Mouse (Mus musculus) ES-E14 (cell line): Measurements from ENCODE around the gene Magi2. TPM values are rescaled to one million over a fixed set of nuclear protein-coding genes. Genes with fewer than 3 reads are reported as not detected.
"Not testable (repeated sequence)": the region's sequence is repeated elsewhere in the genome, so short reads cannot be mapped to it uniquely, and the experiment has no call there.

ENCODE experiments used
- DNase-seq: peaks from one replicate; pipeline ENCODE4 v3.0.0-alpha.2; 2013; ENCODE audit warnings: low read depth, low spot score
- H3K27ac ChIP-seq: 2 replicates; pipeline ENCODE4 v1.5.1; 2012; ENCODE audit warnings: low read depth, mild to moderate bottlenecking, low read length, moderate library complexity, mixed read lengths; ENCODE audit not compliant: poor library complexity, insufficient read depth, severe bottlenecking
- H3K36me3 ChIP-seq: 2 replicates; pipeline ENCODE4 v1.6.1; 2012; ENCODE audit warnings: mild to moderate bottlenecking, low read length, moderate library complexity, mixed read lengths; ENCODE audit not compliant: control insufficient read depth, poor library complexity, insufficient read depth, severe bottlenecking
- H3K4me1 ChIP-seq, 2 experiments: fragments of 150-350 bp in 1 of 2; sonication (generic) in 1 of 2; 2 replicates each; pipeline ENCODE4 v1.6.1; 2012; ENCODE audit warnings: low read length in 2 of 2, mild to moderate bottlenecking in 1 of 2, mixed read lengths in 1 of 2; ENCODE audit not compliant: control insufficient read depth in 2 of 2, insufficient read depth in 2 of 2, poor library complexity in 1 of 2
- H3K4me3 ChIP-seq, 2 experiments: fragments of 150-350 bp in 1 of 2; sonication (generic) in 1 of 2; 2 replicates each; pipeline ENCODE4 v1.5.1; 2012; ENCODE audit warnings: low read length in 2 of 2, low read depth in 1 of 2, mild to moderate bottlenecking in 1 of 2, mixed read lengths in 1 of 2; ENCODE audit not compliant: insufficient read depth in 1 of 2, poor library complexity in 1 of 2, severe bottlenecking in 1 of 2
- H3K9ac ChIP-seq: 2 replicates; pipeline ENCODE4 v1.6.1; 2012; ENCODE audit warnings: low read depth, mild to moderate bottlenecking, low read length, mixed read lengths; ENCODE audit not compliant: poor library complexity, insufficient read depth, severe bottlenecking
- H3K9me3 ChIP-seq: fragments of 150-350 bp; sonication (generic); 2 replicates; pipeline ENCODE4 v1.6.1; 2012; ENCODE audit warnings: low read depth, mild to moderate bottlenecking, low read length; ENCODE audit not compliant: control insufficient read depth, insufficient read depth
- CHD2 ChIP-seq: IDR thresholded peaks from 2 replicates; pipeline ENCODE4 v1.6.1; 2014; ENCODE audit warnings: mild to moderate bottlenecking, low read depth, low read length, inconsistent platforms
- HCFC1 ChIP-seq: IDR thresholded peaks from 2 replicates; pipeline ENCODE4 v1.6.1; 2012; ENCODE audit warnings: low read length, inconsistent platforms, borderline replicate concordance; ENCODE audit not compliant: insufficient read depth
- MAFK ChIP-seq: IDR thresholded peaks from 2 replicates; pipeline ENCODE4 v1.6.1; 2014; ENCODE audit warnings: mild to moderate bottlenecking, low read depth, low read length, inconsistent platforms; ENCODE audit not compliant: insufficient read depth
- ZC3H11A ChIP-seq: IDR thresholded peaks from 2 replicates; pipeline ENCODE4 v1.6.1; 2012; ENCODE audit warnings: low read depth, mild to moderate bottlenecking, inconsistent platforms, low read length, borderline replicate concordance
- ZNF384 ChIP-seq: IDR thresholded peaks from 2 replicates; pipeline ENCODE4 v1.6.1; 2012; ENCODE audit warnings: low read depth, low read length, inconsistent platforms
- in situ Hi-C, 2 experiments: fragments of 600-800 bp; cut with MboI; formaldehyde crosslinking; loops; one replicate each; pipeline ENCODE4 v1.15.1; 2025; ENCODE audit warnings: low sequenced_read_pairs in 2 of 2, inconsistent platforms in 1 of 2; ENCODE audit not compliant: unreplicated experiment in 2 of 2
- total RNA-seq: library from RNA; depleted of rRNA; stranded (reverse); fragments of 300-350 nt; gene quantifications from 2 replicates; pipeline ENCODE4 v1.2.3, GENCODE M21; 2012

Gene Magi2
- total RNA-seq, 1 experiment: 0.85 TPM

DNA sequence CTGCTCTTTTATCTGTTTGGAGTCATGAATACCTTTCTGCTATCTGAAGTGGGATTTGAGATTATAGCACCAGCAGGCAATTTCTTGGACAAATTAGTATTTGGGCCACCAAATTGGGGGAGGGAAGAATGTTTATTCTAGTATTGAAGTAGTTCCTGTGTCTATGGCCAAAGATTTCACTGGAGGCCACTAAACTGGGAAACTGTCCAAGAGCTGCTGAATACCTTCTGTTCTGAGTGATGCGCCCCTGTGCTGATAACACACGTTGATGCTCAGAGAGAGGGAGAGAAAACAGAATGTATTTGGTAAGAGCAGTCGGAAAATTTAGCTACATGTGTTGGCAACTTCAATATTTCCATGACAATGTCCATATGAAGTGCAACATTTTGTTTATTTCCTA is 169.0 kb downstream of the Magi2 start:
- Histone ChIP-seq H3K27ac (no peak overlapping the region), H3K36me3 (no peaks in the 10 kb centered on the region), H3K9me3 (no peaks in the 10 kb centered on the region), H3K4me1 (no peaks in the 10 kb centered on the region), H3K9ac (no peak overlapping the region), H3K4me3 (no peak overlapping the region)
- in situ Hi-C loops: no loop called here
- TF ChIP-seq ZC3H11A (no peak), MAFK (no peak), ZNF384 (no peak), CHD2 (no peak), HCFC1 (no peak)
- DNase-seq: no peak

DNA sequence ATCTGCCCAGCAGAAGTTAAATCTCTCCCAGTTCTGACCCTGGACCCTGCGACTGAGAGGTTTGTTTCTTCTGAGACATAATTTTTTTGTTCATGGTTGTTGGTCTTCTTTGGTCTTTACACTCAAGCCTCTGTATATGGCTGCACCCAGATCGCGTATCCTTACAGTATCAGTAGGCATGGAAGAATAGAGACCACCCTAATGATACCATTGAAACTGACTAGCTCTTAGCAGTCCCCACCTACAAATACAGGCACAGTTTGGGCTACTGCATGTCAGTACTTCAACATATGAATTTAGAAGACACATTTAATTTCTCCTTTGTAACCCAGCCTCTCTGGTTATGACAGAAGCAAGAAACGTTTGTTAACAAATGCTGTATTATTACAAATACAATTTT is 173.5 kb downstream of the Magi2 start:
- Histone ChIP-seq H3K9ac (no peak overlapping the region), H3K4me1 (peaks cover 0 to 2% of the 10 kb centered on the region in 2 experiments; a peak in 1 of 4 replicates), H3K27ac (no peak overlapping the region), H3K36me3 (no peaks in the 10 kb centered on the region), H3K9me3 (no peaks in the 10 kb centered on the region), H3K4me3 (no peak overlapping the region)
- TF ChIP-seq ZC3H11A (no peak), ZNF384 (no peak), CHD2 (no peak), MAFK (no peak), HCFC1 (no peak)
- no peak for DNase-seq
- in situ Hi-C loops: no loop called here

DNA sequence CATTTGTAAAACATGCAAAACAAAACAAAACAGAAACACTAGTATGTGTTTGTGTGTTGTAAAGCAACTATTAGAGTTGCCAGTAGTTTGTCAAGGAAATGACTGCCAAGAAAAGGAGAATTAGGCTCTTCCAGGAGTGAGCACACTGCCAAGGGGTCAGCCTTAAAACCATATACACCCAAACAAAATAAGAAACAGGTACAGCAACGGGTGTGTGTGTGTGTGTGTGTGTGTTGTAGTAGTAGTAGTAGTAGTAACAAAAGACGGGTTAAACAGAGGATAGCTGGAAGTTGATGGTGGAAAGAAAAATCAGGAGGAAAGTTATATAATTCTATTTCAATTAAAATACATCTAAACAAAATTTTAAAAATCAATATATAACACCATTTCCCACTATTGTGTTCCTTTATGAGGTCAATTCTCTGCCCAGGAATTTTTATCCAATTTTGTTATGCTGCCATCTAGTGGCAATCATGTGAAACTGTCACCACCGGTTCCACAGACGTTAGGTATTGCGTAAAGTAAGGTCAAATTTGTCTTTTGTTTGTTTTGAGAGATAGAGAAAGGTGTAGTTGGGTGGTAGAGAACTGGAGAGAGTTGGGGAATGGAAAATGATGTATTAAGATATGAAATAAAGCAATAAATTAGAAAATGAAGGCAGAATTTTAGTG is 174.0 kb downstream of the Magi2 start:
- Histone ChIP-seq H3K9ac (no peak overlapping the region), H3K4me1 (peaks cover 0 to 2% of the 10 kb centered on the region in 2 experiments; a peak in 1 of 4 replicates), H3K9me3 (no peaks in the 10 kb centered on the region), H3K27ac (no peak overlapping the region), H3K36me3 (no peaks in the 10 kb centered on the region), H3K4me3 (no peak overlapping the region)
- peak; percentile 12 for DNase-seq
- in situ Hi-C loops: no loop called here
- 0 out of 2 replicates have a peak, but pooled peaks have one; percentile 23 for TF ChIP-seq ZC3H11A
- TF ChIP-seq CHD2: no peak
- TF ChIP-seq HCFC1: no peak
- no peak for TF ChIP-seq MAFK
- TF ChIP-seq ZNF384: no peak

GRCm38 (mm10) chr5:19404268-19404667 is 177.4 kb downstream of the Magi2 start:
- peak; percentile 11 for DNase-seq
- H3K9me3 ChIP-seq, in situ Hi-C loops, H3K4me3 ChIP-seq, H3K36me3 ChIP-seq, H3K4me1 ChIP-seq, H3K27ac ChIP-seq, H3K9ac ChIP-seq: not testable (repeated sequence)

- no peak overlapping the region for H3K4me3 ChIP-seq
- DNase-seq: no peak
- no peak overlapping the region for H3K27ac ChIP-seq
- H3K9ac ChIP-seq: no peak overlapping the region
- no peaks in the 10 kb centered on the region for H3K4me1 ChIP-seq
- no peak for TF ChIP-seq ZNF384
- TF ChIP-seq ZC3H11A: no peak
- no peak for TF ChIP-seq CHD2
- H3K9me3 ChIP-seq: no peaks in the 10 kb centered on the region
- no peaks in the 10 kb centered on the region for H3K36me3 ChIP-seq
- in situ Hi-C loops: no loop called here
Measured at GRCm38 (mm10) chr5:19414556-19414955, 187.7 kb downstream of the Magi2 start.
